In genomic region chr3:85201785-85202184, GRCm38 (mm10) we compare ENCODE assay signal across 28 mouse cellular contexts.
A peak's percentile ranks its signal among the peaks of the same experiment; 100 is the strongest.
DNase-seq lines count a peak whose midpoint lies in the region; ATAC-seq and TF ChIP-seq lines count a peak whose summit lies in the region.
"Had no signal": no experiment of that assay in that cellular context is flagged by ENCODE, and none has a peak within 500 bp of the region (broad histone marks: within the 10 kb centered on the region; RNA-seq: fewer than 3 reads in every experiment).

No protein-coding gene starts in this region.

- TF ChIP-seq POLR2A in brain, embryonic 14.5 days (IDR thresholded peaks at IDR 0.05; ENCODE audit: borderline replicate concordance, extremely low read depth, insufficient read depth, insufficient read length, poor library complexity, severe bottlenecking): no peak
- TF ChIP-seq POLR2A in thymus, adult 2 months (IDR thresholded peaks at IDR 0.05; ENCODE audit: control insufficient read depth, extremely low read depth, insufficient read depth, low read length, poor library complexity): no peak

- no peak for TF ChIP-seq CTCF in brain, embryonic 14.5 days (IDR thresholded peaks at IDR 0.05; ENCODE audit: borderline replicate concordance, extremely low read depth, insufficient read depth, insufficient read length)
- TF ChIP-seq CTCF in thymus, adult 2 months (IDR thresholded peaks at IDR 0.05; ENCODE audit: borderline replicate concordance, control insufficient read depth, extremely low read depth, insufficient read depth, low read length, poor library complexity): no peak

- H3K27ac ChIP-seq in midbrain, embryonic 14.5 days (replicated peaks; ENCODE audit: low read depth, low read length): no peak overlapping the region
- H3K27ac ChIP-seq in midbrain, embryonic 15.5 days: no peak overlapping the region
- H3K27ac ChIP-seq in thymus, adult 2 months (ENCODE audit: control insufficient read depth, insufficient read depth, low read length): no peak overlapping the region
- H3K27ac ChIP-seq: embryonic facial prominence, embryonic 13.5 days; heart, embryonic 10.5 days; heart, embryonic 15.5 days; limb, embryonic 10.5 days; limb, embryonic 15.5 days; liver, embryonic 13.5 days; midbrain, embryonic 13.5 days; neural tube, embryonic 15.5 days had no signal

- ATAC-seq in frontal cortex, adult (ENCODE audit: low TSS enrichment): peak; percentile 60
- ATAC-seq in midbrain, embryonic 14.5 days (ENCODE audit: low FRiP score, low TSS enrichment): no peak
- no peak for ATAC-seq in midbrain, embryonic 15.5 days (replicated peaks)
- ATAC-seq: activated CD4-positive, CD25-positive, alpha-beta regulatory T cell, adult 4 months; hindbrain, embryonic 16.5 days; lung, postnatal 0 days; midbrain, embryonic 13.5 days had no signal

- no peak overlapping the region for H3K4me2 ChIP-seq in midbrain, embryonic 14.5 days (ENCODE audit: low read length)
- no peak overlapping the region for H3K4me2 ChIP-seq in midbrain, embryonic 15.5 days
- H3K4me2 ChIP-seq: embryonic facial prominence, embryonic 13.5 days; heart, embryonic 15.5 days; limb, embryonic 15.5 days; liver, embryonic 13.5 days; midbrain, embryonic 13.5 days; neural tube, embryonic 15.5 days had no signal

- WGBS in midbrain, embryonic 14.5 days: 41% methylated on average over 4 of the region's 4 CpGs
- 42% methylated on average over 4 of the region's 4 CpGs for WGBS in midbrain, embryonic 15.5 days
- WGBS in thymus, adult 2 months: 96% methylated on average over 4 of the region's 4 CpGs

- H3K36me3 ChIP-seq in midbrain, embryonic 14.5 days (ENCODE audit: control insufficient read depth, insufficient read depth, low read length): no peaks in the 10 kb centered on the region
- no peaks in the 10 kb centered on the region for H3K36me3 ChIP-seq in midbrain, embryonic 15.5 days (replicated peaks)
- no peaks in the 10 kb centered on the region for H3K36me3 ChIP-seq in thymus, adult 2 months (ENCODE audit: control insufficient read depth, insufficient read depth, low read length)
- H3K36me3 ChIP-seq: embryonic facial prominence, embryonic 13.5 days; heart, embryonic 10.5 days; heart, embryonic 15.5 days; limb, embryonic 10.5 days; limb, embryonic 15.5 days; liver, embryonic 13.5 days; midbrain, embryonic 13.5 days; neural tube, embryonic 15.5 days had no signal

- H3K9ac ChIP-seq in midbrain, embryonic 14.5 days (replicated peaks; ENCODE audit: low read length): no peak overlapping the region
- no peak overlapping the region for H3K9ac ChIP-seq in midbrain, embryonic 15.5 days
- H3K9ac ChIP-seq: embryonic facial prominence, embryonic 13.5 days; heart, embryonic 15.5 days; limb, embryonic 15.5 days; liver, embryonic 13.5 days; midbrain, embryonic 13.5 days; neural tube, embryonic 15.5 days had no signal

- H3K9me3 ChIP-seq in midbrain, embryonic 14.5 days (ENCODE audit: control insufficient read depth, low read length): no peaks in the 10 kb centered on the region
- no peaks in the 10 kb centered on the region for H3K9me3 ChIP-seq in midbrain, embryonic 15.5 days
- H3K9me3 ChIP-seq: embryonic facial prominence, embryonic 13.5 days; heart, embryonic 10.5 days; heart, embryonic 15.5 days; limb, embryonic 10.5 days; limb, embryonic 15.5 days; liver, embryonic 13.5 days; midbrain, embryonic 13.5 days; neural tube, embryonic 15.5 days had no signal

- no peaks in the 10 kb centered on the region for H3K27me3 ChIP-seq in midbrain, embryonic 14.5 days (ENCODE audit: control insufficient read depth, insufficient read depth, low read length)
- H3K27me3 ChIP-seq in midbrain, embryonic 15.5 days (replicated peaks): no peaks in the 10 kb centered on the region
- no peaks in the 10 kb centered on the region for H3K27me3 ChIP-seq in thymus, adult 2 months (ENCODE audit: control insufficient read depth, insufficient read depth, low read length)
- H3K27me3 ChIP-seq: embryonic facial prominence, embryonic 13.5 days; heart, embryonic 15.5 days; limb, embryonic 15.5 days; liver, embryonic 13.5 days; midbrain, embryonic 13.5 days; neural tube, embryonic 15.5 days had no signal

- no peak for DNase-seq in frontal cortex, postnatal 25 days (ENCODE audit: low spot score in 2 of 2)
- DNase-seq in midbrain, embryonic 14.5 days: peak; percentile 21
- DNase-seq in brain, embryonic 14.5 days (ENCODE audit: low read depth): peak; percentile 75
- no peak for DNase-seq in thymus, adult 2 months
- DNase-seq: adrenal gland, adult 2 months; B cell, adult 2 months; cerebellum, adult 11 months; cerebellum, adult 9-10 months; gastrocnemius, postnatal 25 days; heart, adult 11 months; kidney, adult 18-20 months; kidney, postnatal 36 days; liver, embryonic 13.5 days; lung, adult 18-20 months; lung, postnatal 4 days; retina, postnatal 1 day had no signal

- no peaks in the 10 kb centered on the region for H3K4me1 ChIP-seq in midbrain, embryonic 14.5 days (ENCODE audit: control insufficient read depth, insufficient read depth, low read length)
- H3K4me1 ChIP-seq in midbrain, embryonic 15.5 days: no peaks in the 10 kb centered on the region
- no peaks in the 10 kb centered on the region for H3K4me1 ChIP-seq in thymus, adult 2 months (replicated peaks; ENCODE audit: control insufficient read depth, insufficient read depth, low read length)
- H3K4me1 ChIP-seq: embryonic facial prominence, embryonic 13.5 days; heart, embryonic 15.5 days; limb, embryonic 15.5 days; liver, embryonic 13.5 days had no signal

- H3K4me3 ChIP-seq in midbrain, embryonic 14.5 days (replicated peaks; ENCODE audit: low read depth, low read length): no peak overlapping the region
- H3K4me3 ChIP-seq in midbrain, embryonic 15.5 days: no peak overlapping the region
- H3K4me3 ChIP-seq in thymus, adult 2 months (ENCODE audit: control insufficient read depth, insufficient read depth, low read length): no peak overlapping the region
- H3K4me3 ChIP-seq: embryonic facial prominence, embryonic 13.5 days; heart, embryonic 10.5 days; heart, embryonic 15.5 days; limb, embryonic 10.5 days; limb, embryonic 15.5 days; liver, embryonic 13.5 days; midbrain, embryonic 13.5 days; neural tube, embryonic 15.5 days had no signal

Comparison
In these comparisons a context has a peak if more than half of its experiments do, and no peak if none do; other contexts are left out.
1. DNase-seq: peak in midbrain, embryonic 14.5 days (single experiment) and brain, embryonic 14.5 days (single experiment); none in frontal cortex, postnatal 25 days (0 of 2) and thymus, adult 2 months (single experiment).